Mouse (Mus musculus) midbrain, embryonic 11.5 days (tissue): ENCODE measurements around the gene Rab11fip5. TPM values are rescaled to one million over a fixed set of nuclear protein-coding genes. Genes with fewer than 3 reads are reported as not detected.

ENCODE experiments used
- ATAC-seq: fragments of 200-750 bp; cut with Nextera tagmentation; 2 replicates; pipeline ENCODE4 v1.8.0; 2017; ENCODE audit warnings: moderate TSS enrichment, moderate library complexity; ENCODE audit not compliant: low FRiP score
- DNase-seq: peaks from one replicate; pipeline ENCODE4 v3.0.0; 2015; ENCODE audit warnings: low spot score; ENCODE audit errors: missing footprints
- H3K27ac ChIP-seq: fragments of 300-500 bp; sonication (generic); 2 replicates; pipeline ENCODE4 v1.5.1; 2014; ENCODE audit warnings: low read depth, low read length
- H3K27me3 ChIP-seq: fragments of 300-500 bp; sonication (generic); 2 replicates; pipeline ENCODE4 v1.6.1; 2014; ENCODE audit warnings: mild to moderate bottlenecking, low read length, moderate library complexity, mixed read lengths; ENCODE audit not compliant: control insufficient read depth, insufficient read depth
- H3K36me3 ChIP-seq: fragments of 300-500 bp; sonication (generic); 2 replicates; pipeline ENCODE4 v1.6.1; 2014; ENCODE audit warnings: mild to moderate bottlenecking, low read length, moderate library complexity, mixed read lengths; ENCODE audit not compliant: control insufficient read depth, insufficient read depth
- H3K4me1 ChIP-seq: fragments of 300-500 bp; sonication (generic); 2 replicates; pipeline ENCODE4 v1.6.1; 2014; ENCODE audit warnings: low read length; ENCODE audit not compliant: control insufficient read depth, insufficient read depth
- H3K4me2 ChIP-seq: fragments of 300-500 bp; sonication (generic); 2 replicates; pipeline ENCODE4 v1.6.1; 2014; ENCODE audit warnings: mild to moderate bottlenecking, moderate library complexity
- H3K4me3 ChIP-seq: fragments of 300-500 bp; sonication (generic); 2 replicates; pipeline ENCODE4 v1.5.1; 2014; ENCODE audit warnings: low read depth, low read length
- H3K9ac ChIP-seq: fragments of 300-500 bp; sonication (generic); 2 replicates; pipeline ENCODE4 v1.6.1; 2014; ENCODE audit warnings: low read length
- H3K9me3 ChIP-seq: fragments of 300-500 bp; sonication (generic); 2 replicates; pipeline ENCODE4 v1.6.1; 2016; ENCODE audit warnings: low read length; ENCODE audit not compliant: control insufficient read depth
- WGBS: fragments of 180-500 bp; shearing (Covaris S2); extraction: QIAGEN DNeasy Blood & Tissue Kit; methylation state at CpG from one replicate; pipeline ENCODE4 v1.1.7; 2014; 5-methylcytosine and 5-hydroxymethylcytosine counted together
- polyA plus RNA-seq: library from polyadenylated mRNA; unstranded; fragments of >200 nt; fragmentation: Nextera tagmentation; extraction: Ambion mirVana; gene quantifications from 2 replicates; pipeline ENCODE4 v1.2.1, GENCODE M21; 2014

The Rab11fip5 gene
- polyA plus RNA-seq, 1 experiment from 2014 or later = 4.7 TPM

GRCm38 (mm10) chr6:85377876-85378275 is 3.4 kb upstream of the Rab11fip5 start:
- H3K27ac ChIP-seq = no peak overlapping the region
- 67% methylated on average over 5 of the region's 5 CpGs for WGBS
- peaks cover 12% of the 10 kb centered on the region for H3K4me1 ChIP-seq
- DNase-seq (peak; percentile 49), ATAC-seq (no peak)
- no peak overlapping the region for H3K4me3 ChIP-seq
- no peak overlapping the region for H3K9ac ChIP-seq
- H3K36me3 ChIP-seq = no peaks in the 10 kb centered on the region
- H3K4me2 ChIP-seq = no peak overlapping the region
- no peaks in the 10 kb centered on the region; the same call in 1 of the 2 replicates for H3K27me3 ChIP-seq
- H3K9me3 ChIP-seq = no peaks in the 10 kb centered on the region

- no peak for DNase-seq
- no peak for ATAC-seq
Measured at GRCm38 (mm10) chr6:85377066-85377734, 2.8 kb upstream of the Rab11fip5 start.

GRCm38 (mm10) chr6:85374734-85375114 is 290 bp upstream of the Rab11fip5 start:
- Histone ChIP-seq H3K9ac (peak overlapping the region; percentile 75), H3K9me3 (no peaks in the 10 kb centered on the region), H3K27ac (no peak overlapping the region; the same call in 1 of the 2 replicates), H3K36me3 (no peaks in the 10 kb centered on the region), H3K27me3 (no peaks in the 10 kb centered on the region; the same call in 1 of the 2 replicates), H3K4me1 (peaks cover 6% of the 10 kb centered on the region), H3K4me2 (peak overlapping the region; percentile 97), H3K4me3 (peak overlapping the region; percentile 66)
- WGBS = under 1% methylated on average over 19 of the region's 19 CpGs
- DNase-seq = peak; percentile 100
- peak; percentile 98 for ATAC-seq

More at GRCm38 (mm10) chr6:85377066-85377734, 2.8 kb upstream of the Rab11fip5 start:
- Histone ChIP-seq H3K4me3 (no peak overlapping the region), H3K36me3 (no peaks in the 10 kb centered on the region), H3K27me3 (no peaks in the 10 kb centered on the region; the same call in 1 of the 2 replicates), H3K27ac (no peak overlapping the region), H3K9ac (no peak overlapping the region), H3K4me1 (peaks cover 12% of the 10 kb centered on the region), H3K4me2 (no peak overlapping the region), H3K9me3 (no peaks in the 10 kb centered on the region)
- WGBS = 82% methylated on average over 4 of the region's 4 CpGs

DNA sequence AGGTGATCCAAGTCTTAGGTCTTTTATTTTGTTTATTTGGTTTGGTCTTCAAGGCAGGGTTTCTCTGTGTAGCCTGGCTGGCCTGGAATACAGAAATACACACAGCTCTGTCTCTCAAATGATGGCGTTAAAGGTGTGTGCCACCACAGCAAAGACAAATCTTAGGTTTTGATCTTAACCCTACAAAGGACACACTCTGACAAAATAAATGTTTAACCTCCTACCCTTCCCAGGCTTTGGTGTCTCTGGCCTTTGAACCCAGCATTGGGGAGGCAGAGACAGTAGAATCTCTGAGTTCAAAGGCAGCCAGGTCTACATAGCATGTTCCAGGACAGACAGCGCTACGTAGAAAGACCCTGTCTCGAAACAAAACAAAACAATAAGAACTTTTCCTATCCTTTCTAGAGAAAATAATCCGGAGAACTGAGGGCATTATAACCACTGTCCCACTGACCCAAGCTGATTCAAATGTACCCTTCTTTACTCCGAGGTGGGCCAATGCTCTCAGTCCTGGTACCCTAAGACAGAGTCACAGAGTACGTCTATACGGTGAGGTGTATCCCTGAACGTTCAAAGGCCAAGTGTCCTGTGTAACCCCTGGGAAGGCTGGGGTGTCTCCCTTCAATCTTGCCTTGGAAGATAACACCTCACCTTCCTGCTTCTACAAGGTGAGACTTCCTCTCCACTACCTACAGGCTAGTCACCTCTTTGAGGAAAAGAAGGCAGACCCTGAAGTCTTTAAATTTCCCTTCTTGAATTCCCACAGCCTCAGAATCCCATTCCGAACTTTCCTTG is 1.2 kb downstream of the Rab11fip5 start:
- H3K4me2 ChIP-seq = peak overlapping the region; percentile 97
- H3K27ac ChIP-seq = no peak overlapping the region
- peak overlapping the region; percentile 75 for H3K9ac ChIP-seq
- DNase-seq (peak; percentile 82), ATAC-seq (no peak)
- peaks cover 6% of the 10 kb centered on the region for H3K4me1 ChIP-seq
- peak overlapping the region; percentile 66 for H3K4me3 ChIP-seq
- H3K9me3 ChIP-seq = no peaks in the 10 kb centered on the region
- no peaks in the 10 kb centered on the region for H3K36me3 ChIP-seq
- H3K27me3 ChIP-seq = no peaks in the 10 kb centered on the region; the same call in 1 of the 2 replicates
- 84% methylated on average over 10 of the region's 10 CpGs for WGBS

GRCm38 (mm10) chr6:85372496-85372895 is 1.9 kb downstream of the Rab11fip5 start:
- H3K27ac ChIP-seq = no peak overlapping the region
- H3K27me3 ChIP-seq = no peaks in the 10 kb centered on the region; the same call in 1 of the 2 replicates
- no peak overlapping the region for H3K4me3 ChIP-seq
- whole genome bisulfite sequencing = 89% methylated on average over 2 of the region's 2 CpGs
- H3K36me3 ChIP-seq = no peaks in the 10 kb centered on the region
- H3K4me2 ChIP-seq = no peak overlapping the region
- peak; percentile 75 for DNase-seq
- H3K9me3 ChIP-seq = no peaks in the 10 kb centered on the region
- peaks cover 6% of the 10 kb centered on the region for H3K4me1 ChIP-seq
- H3K9ac ChIP-seq = no peak overlapping the region
- no peak for ATAC-seq

DNA sequence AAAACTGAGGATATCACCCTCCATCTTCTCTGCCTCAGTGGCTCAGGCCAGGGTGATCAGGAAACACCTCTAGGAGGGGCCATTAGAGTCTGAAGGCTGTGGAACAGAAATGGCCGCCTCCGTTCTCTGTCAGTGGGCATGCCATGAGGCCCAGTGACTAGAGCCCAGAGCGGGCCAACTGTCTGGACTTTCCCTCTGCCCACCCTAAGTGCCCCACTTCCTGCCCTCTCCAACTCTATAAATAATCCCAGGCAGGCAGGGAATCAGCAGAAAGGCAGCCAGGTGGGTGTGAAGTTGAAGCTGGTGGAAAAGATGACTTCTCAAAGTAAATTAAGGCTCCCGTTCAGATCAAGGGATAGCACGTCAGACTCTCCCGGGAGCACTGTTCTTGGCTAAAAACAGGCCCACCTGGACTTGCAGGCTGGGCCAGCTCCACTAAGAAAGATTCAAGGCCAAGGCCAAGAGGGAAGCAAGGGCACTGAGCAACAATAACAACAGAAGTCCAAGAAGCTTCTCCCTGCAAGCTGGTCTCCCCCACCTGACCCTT is 2.5 kb downstream of the Rab11fip5 start:
- Histone ChIP-seq H3K9ac (no peak overlapping the region), H3K27me3 (no peaks in the 10 kb centered on the region; the same call in 1 of the 2 replicates), H3K4me2 (no peak overlapping the region), H3K9me3 (no peaks in the 10 kb centered on the region), H3K4me3 (no peak overlapping the region), H3K4me1 (peaks cover 6% of the 10 kb centered on the region), H3K27ac (no peak overlapping the region), H3K36me3 (no peaks in the 10 kb centered on the region)
- no peak for ATAC-seq
- DNase-seq = peak; percentile 80
- WGBS = 84% methylated on average over 6 of the region's 6 CpGs

DNA sequence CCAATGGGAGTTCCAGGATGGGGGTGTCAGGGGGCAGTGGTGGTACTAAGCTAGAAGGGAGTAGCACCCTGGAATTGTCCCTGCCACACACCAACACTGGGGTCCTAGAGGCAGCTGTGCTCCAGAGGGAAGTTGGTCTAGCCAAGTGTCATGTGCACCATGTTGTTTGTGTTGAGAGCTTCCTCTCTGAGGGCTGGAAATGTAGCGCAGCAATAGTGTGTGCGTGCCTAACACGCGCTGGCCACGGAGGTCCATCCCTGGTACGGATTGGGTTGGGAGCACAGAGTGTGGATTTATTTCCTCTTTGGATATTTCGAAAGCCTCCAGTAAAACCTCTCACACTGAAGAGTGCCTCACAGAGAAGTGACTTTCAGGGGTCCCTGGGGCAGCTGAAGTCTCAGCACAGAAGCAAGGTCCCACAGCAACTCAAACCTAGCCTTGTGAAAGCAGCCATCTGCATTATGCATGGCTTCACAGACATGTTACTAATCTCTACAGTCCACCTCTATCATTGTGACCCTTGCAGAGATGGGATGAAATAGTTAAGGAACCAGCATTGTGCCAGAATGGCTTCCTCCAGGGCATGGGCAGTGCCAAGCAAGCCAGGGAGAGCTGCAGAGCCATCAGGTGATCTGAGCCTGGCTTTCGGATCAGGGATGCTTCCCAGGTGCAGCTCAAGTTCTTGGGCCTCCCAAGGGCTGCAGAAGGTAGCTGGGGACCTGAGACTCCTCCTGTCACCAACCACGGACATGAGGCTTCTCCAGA is 3.6 kb downstream of the Rab11fip5 start:
- Histone ChIP-seq H3K36me3 (no peaks in the 10 kb centered on the region), H3K4me2 (no peak overlapping the region), H3K27me3 (no peaks in the 10 kb centered on the region; the same call in 1 of the 2 replicates), H3K4me3 (no peak overlapping the region), H3K4me1 (peaks cover 6% of the 10 kb centered on the region), H3K9me3 (no peaks in the 10 kb centered on the region), H3K27ac (no peak overlapping the region), H3K9ac (no peak overlapping the region)
- ATAC-seq (no peak), DNase-seq (peak; percentile 49)
- 92% methylated on average over 9 of the region's 9 CpGs for WGBS

DNA sequence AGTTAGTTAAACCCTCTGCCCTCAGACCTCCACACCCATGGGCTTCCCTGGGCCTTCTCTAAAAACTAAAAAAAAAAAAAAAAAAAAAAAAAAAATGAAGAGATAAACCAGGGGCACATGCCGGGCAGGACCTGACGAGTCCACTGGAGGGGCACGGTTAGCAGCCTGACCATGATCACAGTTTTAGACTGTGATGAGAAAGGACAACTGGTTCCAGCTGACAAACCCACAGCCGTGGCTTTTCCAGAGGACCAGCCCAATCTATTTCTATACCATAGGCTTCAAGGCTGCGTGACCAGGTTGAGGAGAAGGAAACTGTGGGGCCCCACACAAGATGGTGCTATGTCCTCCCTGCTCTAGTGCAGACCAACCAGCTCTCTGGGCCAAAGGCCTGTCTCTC is 4.4 kb downstream of the Rab11fip5 start:
- Histone ChIP-seq H3K9me3 (no peaks in the 10 kb centered on the region), H3K4me3 (no peak overlapping the region), H3K4me2 (no peak overlapping the region), H3K36me3 (no peaks in the 10 kb centered on the region), H3K4me1 (peaks cover 5% of the 10 kb centered on the region), H3K9ac (no peak overlapping the region), H3K27ac (no peak overlapping the region), H3K27me3 (no peaks in the 10 kb centered on the region; the same call in 1 of the 2 replicates)
- WGBS = 89% methylated on average over 5 of the region's 5 CpGs
- ATAC-seq = no peak
- DNase-seq = peak; percentile 31
